Mouse (Mus musculus) neural tube, embryonic 11.5 days (tissue): ENCODE data around the gene Kndc1. TPM values are rescaled to one million over a fixed set of nuclear protein-coding genes. Genes with fewer than 3 reads are reported as not detected.
A peak's percentile ranks its signal among the peaks of the same experiment; 100 is the strongest.

ENCODE experiments used
- ATAC-seq: fragments of 200-750 bp; cut with Nextera tagmentation; 2 replicates; pipeline ENCODE4 v1.8.0; 2017; ENCODE audit warnings: moderate number of reproducible peaks, mild to moderate bottlenecking, moderate TSS enrichment, moderate library complexity; ENCODE audit not compliant: insufficient read depth, low FRiP score, low TSS enrichment
- DNase-seq: peaks from one replicate; pipeline ENCODE4 v3.0.0-alpha.2; 2015; ENCODE audit warnings: low spot score
- H3K27ac ChIP-seq: fragments of 300-500 bp; sonication (generic); 2 replicates; pipeline ENCODE4 v1.5.1; 2014; ENCODE audit warnings: low read depth, mild to moderate bottlenecking, low read length
- H3K27me3 ChIP-seq: fragments of 300-500 bp; sonication (generic); 2 replicates; pipeline ENCODE4 v1.6.1; 2014; ENCODE audit warnings: mild to moderate bottlenecking, low read length, mixed read lengths; ENCODE audit not compliant: control insufficient read depth, insufficient read depth
- H3K36me3 ChIP-seq: fragments of 300-500 bp; sonication (generic); 2 replicates; pipeline ENCODE4 v1.6.1; 2014; ENCODE audit warnings: mild to moderate bottlenecking, low read length, moderate library complexity, mixed read lengths; ENCODE audit not compliant: control insufficient read depth, insufficient read depth
- H3K4me1 ChIP-seq: fragments of 300-500 bp; sonication (generic); 2 replicates; pipeline ENCODE4 v1.6.1; 2014; ENCODE audit warnings: low read length, mixed read lengths; ENCODE audit not compliant: control insufficient read depth, insufficient read depth
- H3K4me2 ChIP-seq: fragments of 300-500 bp; sonication (generic); 2 replicates; pipeline ENCODE4 v1.6.1; 2014; ENCODE audit warnings: low read depth, mild to moderate bottlenecking, moderate library complexity
- H3K4me3 ChIP-seq: fragments of 300-500 bp; sonication (generic); 2 replicates; pipeline ENCODE4 v1.5.1; 2014; ENCODE audit warnings: low read depth, low read length
- H3K9ac ChIP-seq: fragments of 300-500 bp; sonication (generic); 2 replicates; pipeline ENCODE4 v1.6.1; 2014; ENCODE audit warnings: mild to moderate bottlenecking, low read length
- H3K9me3 ChIP-seq: fragments of 300-500 bp; sonication (generic); 2 replicates; pipeline ENCODE4 v1.6.1; 2016; ENCODE audit warnings: low read length; ENCODE audit not compliant: control insufficient read depth
- WGBS: fragments of 180-500 bp; shearing (Covaris S2); extraction: QIAGEN DNeasy Blood & Tissue Kit; methylation state at CpG from one replicate; pipeline ENCODE4 v1.1.7; 2014; 5-methylcytosine and 5-hydroxymethylcytosine counted together
- polyA plus RNA-seq: library from polyadenylated mRNA; unstranded; fragments of >200 nt; fragmentation: Nextera tagmentation; extraction: Ambion mirVana; gene quantifications from 2 replicates; pipeline ENCODE4 v1.2.1, GENCODE M21; 2014

Kndc1 gene
- polyA plus RNA-seq, 1 experiment from 2014 or later = 1.2 TPM

DNA sequence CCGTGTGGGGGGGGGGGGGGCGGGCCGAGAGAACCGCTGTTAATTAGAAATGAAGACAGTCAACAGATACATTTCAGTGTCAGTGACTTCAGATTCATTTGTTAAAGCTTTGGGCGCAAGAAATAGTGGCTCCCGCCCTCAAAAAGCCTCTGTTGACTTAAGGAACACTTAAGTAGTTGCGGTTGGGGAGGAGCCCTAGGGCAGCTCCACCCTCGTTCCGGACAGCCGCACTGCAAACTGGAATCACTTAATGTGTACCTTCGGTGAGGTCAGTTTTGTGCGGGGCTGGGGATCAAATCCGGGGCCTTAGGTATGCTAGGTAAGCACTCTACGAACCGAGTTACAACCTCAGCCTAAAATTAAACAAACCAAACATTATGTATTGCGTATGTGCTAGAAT lies 56.6 kb downstream of the Kndc1 start:
- H3K27me3 ChIP-seq = peaks cover 18% of the 10 kb centered on the region
- peak overlapping the region; percentile 38 for H3K4me3 ChIP-seq
- ATAC-seq (no peak), DNase-seq (peak; percentile 14)
- no peak overlapping the region; the same call in 1 of the 2 replicates for H3K9ac ChIP-seq
- no peaks in the 10 kb centered on the region; the same call in 1 of the 2 replicates for H3K4me1 ChIP-seq
- H3K4me2 ChIP-seq = peak overlapping the region; percentile 67
- H3K36me3 ChIP-seq = no peaks in the 10 kb centered on the region
- H3K27ac ChIP-seq = no peak overlapping the region
- no peaks in the 10 kb centered on the region for H3K9me3 ChIP-seq
- WGBS = 7% methylated on average over 16 of the region's 16 CpGs

DNA sequence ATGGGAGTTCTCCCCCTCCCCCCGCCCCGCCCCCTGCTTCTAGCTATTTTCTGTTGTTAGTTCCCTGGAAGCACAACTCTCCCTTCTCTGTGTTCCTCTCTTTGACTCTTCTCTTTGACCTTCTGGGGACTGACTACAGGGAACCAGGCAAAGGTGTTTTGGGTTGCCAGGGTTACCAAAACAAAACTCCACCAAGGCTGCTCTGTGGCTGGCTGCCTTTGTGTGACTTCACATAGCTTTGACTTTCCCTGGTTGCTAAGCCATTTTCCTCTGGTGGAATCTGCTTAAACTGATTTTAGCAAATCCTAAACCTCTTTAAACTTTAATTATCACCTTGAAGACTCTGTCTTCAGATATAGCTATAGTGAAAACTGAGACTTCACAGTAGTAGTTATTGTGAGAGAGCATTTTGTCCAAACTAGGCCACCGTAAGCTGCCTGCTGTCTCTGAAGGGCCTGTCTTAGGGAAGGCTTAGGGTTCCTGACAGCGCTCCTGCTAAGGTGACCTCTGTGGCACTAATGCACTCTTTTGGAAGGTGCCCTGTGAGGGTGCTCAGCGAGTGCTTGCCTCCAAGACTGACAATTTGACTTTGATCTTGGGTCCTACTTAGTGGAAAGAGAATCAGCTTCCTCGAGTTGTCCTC lies 57.6 kb downstream of the Kndc1 start:
- Histone ChIP-seq H3K9ac (no peak overlapping the region), H3K27ac (no peak overlapping the region), H3K36me3 (no peaks in the 10 kb centered on the region), H3K9me3 (no peaks in the 10 kb centered on the region), H3K4me2 (no peak overlapping the region), H3K4me3 (no peak overlapping the region), H3K4me1 (no peaks in the 10 kb centered on the region; the same call in 1 of the 2 replicates), H3K27me3 (peaks cover 9% of the 10 kb centered on the region)
- ATAC-seq (no peak), DNase-seq (no peak)
- WGBS = 58% methylated on average over 6 of the region's 6 CpGs

DNA sequence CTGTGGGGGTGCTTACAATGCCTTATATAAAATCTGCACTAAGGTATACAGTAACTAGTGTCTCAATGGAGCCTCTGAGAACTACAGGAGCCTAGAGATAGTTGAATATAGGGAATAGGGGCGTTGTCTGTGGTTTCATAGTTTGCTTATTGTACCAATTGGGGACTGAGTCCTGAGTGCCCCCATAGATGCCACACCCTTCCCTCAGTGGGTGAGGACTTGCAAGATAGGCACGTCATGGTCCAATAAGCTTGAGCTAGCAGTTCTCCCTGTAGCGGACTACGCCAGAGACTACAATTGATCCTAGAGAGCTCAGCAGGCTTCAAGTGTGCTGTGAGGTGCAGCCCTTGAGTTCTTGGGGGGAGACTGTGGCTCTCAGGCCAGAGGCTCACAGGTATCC lies 61.0 kb downstream of the Kndc1 start:
- ATAC-seq = no peak

DNA sequence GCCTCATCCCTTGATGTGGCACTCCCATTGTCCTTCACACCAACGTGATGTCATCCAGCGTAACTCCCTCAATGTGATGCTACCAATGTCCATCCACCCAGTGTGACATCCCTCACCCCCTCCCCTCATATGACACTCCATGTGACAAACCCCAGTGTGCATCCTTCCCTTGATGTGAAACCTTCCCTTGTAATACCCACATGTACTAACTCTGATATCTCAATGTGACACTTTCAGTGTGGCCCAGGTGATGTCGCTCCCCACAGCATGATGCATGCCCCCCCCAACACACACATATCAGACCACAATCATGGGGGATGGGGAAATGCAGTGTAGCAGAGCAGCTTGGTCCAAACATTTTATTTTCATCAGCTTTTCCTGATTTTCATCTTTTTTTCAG lies 62.2 kb downstream of the Kndc1 start:
- no peak overlapping the region for H3K9ac ChIP-seq
- H3K9me3 ChIP-seq = no peaks in the 10 kb centered on the region
- no peak overlapping the region for H3K4me3 ChIP-seq
- H3K27ac ChIP-seq = no peak overlapping the region
- 81% methylated on average over 3 of the region's 3 CpGs for WGBS
- DNase-seq (no peak), ATAC-seq (no peak)
- no peaks in the 10 kb centered on the region for H3K4me1 ChIP-seq
- H3K36me3 ChIP-seq = no peaks in the 10 kb centered on the region
- no peaks in the 10 kb centered on the region for H3K27me3 ChIP-seq
- H3K4me2 ChIP-seq = no peak overlapping the region

More for the DNA sequence above, 61.0 kb downstream of the Kndc1 start:
- Histone ChIP-seq H3K36me3 (no peaks in the 10 kb centered on the region), H3K4me1 (no peaks in the 10 kb centered on the region; the same call in 1 of the 2 replicates), H3K27ac (no peak overlapping the region), H3K4me2 (no peak overlapping the region), H3K4me3 (no peak overlapping the region), H3K9ac (no peak overlapping the region), H3K9me3 (no peaks in the 10 kb centered on the region), H3K27me3 (no peaks in the 10 kb centered on the region)
- no peak for DNase-seq
- WGBS = 88% methylated on average over 4 of the region's 4 CpGs

DNA sequence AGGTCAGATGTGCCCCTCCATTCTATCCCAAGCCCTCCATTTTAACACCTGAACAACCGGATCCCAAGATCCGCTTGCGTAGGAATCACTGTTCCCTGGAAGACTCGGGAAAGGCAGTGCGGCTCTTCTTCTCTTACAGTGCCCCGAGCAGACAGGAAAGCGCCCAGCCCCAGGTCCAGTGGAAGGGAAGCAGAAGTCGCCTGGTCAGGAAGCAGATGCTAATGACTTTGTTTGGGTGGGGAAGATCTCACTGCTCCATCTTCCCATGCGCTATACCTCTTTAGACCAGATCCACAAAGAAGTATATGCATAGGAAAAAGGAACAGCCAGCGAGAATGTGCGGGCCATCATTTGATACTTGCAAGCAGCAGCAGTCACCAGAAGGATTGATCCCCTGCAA lies 62.9 kb downstream of the Kndc1 start:
- Histone ChIP-seq H3K27ac (no peak overlapping the region), H3K9me3 (no peaks in the 10 kb centered on the region), H3K4me2 (no peak overlapping the region), H3K9ac (no peak overlapping the region), H3K36me3 (no peaks in the 10 kb centered on the region), H3K4me3 (no peak overlapping the region), H3K4me1 (no peaks in the 10 kb centered on the region), H3K27me3 (no peaks in the 10 kb centered on the region)
- DNase-seq (no peak), ATAC-seq (no peak)
- 59% methylated on average over 11 of the region's 11 CpGs for WGBS

DNA sequence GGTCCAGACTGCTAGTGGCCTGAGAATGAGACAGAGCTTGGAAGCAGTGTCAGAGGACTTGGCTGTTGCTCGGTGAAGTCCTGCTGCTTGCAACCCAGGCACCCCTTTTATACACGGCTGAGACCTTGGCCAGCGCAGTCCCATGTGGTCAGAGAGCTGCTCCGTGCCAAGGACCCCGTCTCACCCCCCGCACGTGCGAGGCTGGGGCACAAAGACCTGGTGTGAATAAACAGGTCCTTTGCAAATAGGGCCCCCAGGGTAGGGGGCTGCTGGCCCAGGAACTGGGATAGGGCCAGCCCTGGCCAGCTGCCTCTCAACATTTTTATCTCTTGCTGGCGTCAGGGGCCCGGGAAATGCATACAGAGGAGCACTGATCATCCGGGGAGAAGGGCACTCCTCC lies 63.5 kb downstream of the Kndc1 start:
- H3K9me3 ChIP-seq = no peaks in the 10 kb centered on the region
- H3K36me3 ChIP-seq = no peaks in the 10 kb centered on the region
- H3K27me3 ChIP-seq = no peaks in the 10 kb centered on the region
- H3K27ac ChIP-seq = no peak overlapping the region
- no peak for DNase-seq
- WGBS = 45% methylated on average over 11 of the region's 11 CpGs
- no peak overlapping the region for H3K9ac ChIP-seq
- H3K4me3 ChIP-seq = no peak overlapping the region
- H3K4me1 ChIP-seq = no peaks in the 10 kb centered on the region
- no peak overlapping the region for H3K4me2 ChIP-seq
- no peak for ATAC-seq

DNA sequence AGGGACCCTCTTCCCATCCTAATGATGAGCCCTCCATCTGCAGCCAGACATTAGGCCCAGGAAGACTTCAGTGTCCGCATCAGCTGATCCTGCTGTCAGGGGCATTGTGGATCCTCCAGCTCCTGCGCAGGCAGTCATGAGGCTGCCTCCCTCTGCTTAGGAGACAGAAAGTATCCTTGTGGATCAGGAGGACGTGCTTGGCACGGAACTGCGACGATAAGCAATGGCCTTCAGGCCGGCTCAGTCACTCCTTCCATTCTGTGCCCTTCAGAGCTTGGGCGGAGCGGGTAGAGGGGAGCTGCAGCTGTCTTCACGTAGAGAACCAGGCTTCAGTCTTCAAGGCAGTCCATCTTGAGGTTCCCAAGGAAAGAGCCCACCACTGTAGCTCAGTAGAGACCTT lies 66.6 kb downstream of the Kndc1 start:
- no peaks in the 10 kb centered on the region for H3K36me3 ChIP-seq
- H3K4me3 ChIP-seq = no peak overlapping the region
- 85% methylated on average over 10 of the region's 10 CpGs for WGBS

DNA sequence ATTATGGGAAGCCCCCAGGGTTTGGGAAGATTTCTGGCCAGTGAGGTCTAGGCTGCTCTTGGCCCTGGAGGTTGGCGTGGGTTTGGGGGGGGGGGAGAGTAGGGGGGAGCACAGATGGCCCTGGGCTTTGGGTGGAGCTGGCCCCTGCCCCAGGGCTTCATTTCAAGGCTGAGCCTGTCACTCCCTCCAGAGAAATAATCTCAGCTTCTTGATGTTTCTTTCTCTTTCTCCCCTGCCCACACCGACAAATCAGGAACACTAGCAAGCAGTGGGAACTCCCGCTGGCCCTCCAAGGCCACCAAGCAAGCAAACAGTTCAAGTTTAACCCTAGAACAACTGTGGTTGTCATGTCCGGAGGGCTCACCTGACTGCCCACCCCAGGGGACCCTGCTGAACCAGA lies 69.3 kb downstream of the Kndc1 start:
- 62% methylated on average over 4 of the region's 4 CpGs for WGBS
- no peak for ATAC-seq
- Histone ChIP-seq H3K9me3 (no peaks in the 10 kb centered on the region), H3K27me3 (no peaks in the 10 kb centered on the region), H3K4me1 (no peaks in the 10 kb centered on the region), H3K36me3 (no peaks in the 10 kb centered on the region), H3K27ac (no peak overlapping the region), H3K9ac (no peak overlapping the region), H3K4me2 (no peak overlapping the region), H3K4me3 (no peak overlapping the region)
- DNase-seq = no peak

More for the DNA sequence above, 66.6 kb downstream of the Kndc1 start:
- Histone ChIP-seq H3K27me3 (no peaks in the 10 kb centered on the region), H3K9ac (no peak overlapping the region), H3K27ac (no peak overlapping the region), H3K4me2 (no peak overlapping the region), H3K9me3 (no peaks in the 10 kb centered on the region), H3K4me1 (no peaks in the 10 kb centered on the region)
- DNase-seq (no peak), ATAC-seq (no peak)

DNA sequence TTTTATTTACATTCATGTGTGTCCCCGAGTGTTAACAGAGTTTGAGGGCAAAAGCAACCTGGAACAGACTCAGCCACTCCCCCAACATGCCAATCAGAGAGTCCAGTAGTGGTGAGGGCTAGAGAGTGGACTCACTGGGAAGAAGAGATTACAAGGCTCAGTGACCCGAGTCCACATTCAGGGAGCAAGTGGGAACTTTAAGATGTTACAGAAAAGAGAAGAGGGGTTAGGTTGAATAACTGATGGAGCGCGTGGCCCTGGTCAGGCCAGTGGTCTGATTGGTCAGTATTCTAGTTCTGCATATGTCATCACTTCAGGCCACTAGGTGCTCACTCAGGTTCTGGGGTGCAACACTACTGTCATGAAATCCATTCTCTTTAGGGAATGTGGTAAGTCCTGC lies 72.7 kb downstream of the Kndc1 start:
- Histone ChIP-seq H3K9ac (no peak overlapping the region), H3K36me3 (no peaks in the 10 kb centered on the region), H3K4me2 (no peak overlapping the region), H3K4me3 (no peak overlapping the region), H3K27ac (no peak overlapping the region), H3K9me3 (no peaks in the 10 kb centered on the region), H3K27me3 (no peaks in the 10 kb centered on the region), H3K4me1 (no peaks in the 10 kb centered on the region)
- ATAC-seq = no peak
- 24% methylated on average over 4 of the region's 4 CpGs for WGBS
- DNase-seq = no peak
